ENCODE assay signal across 19 mouse cellular contexts in the genomic region with DNA sequence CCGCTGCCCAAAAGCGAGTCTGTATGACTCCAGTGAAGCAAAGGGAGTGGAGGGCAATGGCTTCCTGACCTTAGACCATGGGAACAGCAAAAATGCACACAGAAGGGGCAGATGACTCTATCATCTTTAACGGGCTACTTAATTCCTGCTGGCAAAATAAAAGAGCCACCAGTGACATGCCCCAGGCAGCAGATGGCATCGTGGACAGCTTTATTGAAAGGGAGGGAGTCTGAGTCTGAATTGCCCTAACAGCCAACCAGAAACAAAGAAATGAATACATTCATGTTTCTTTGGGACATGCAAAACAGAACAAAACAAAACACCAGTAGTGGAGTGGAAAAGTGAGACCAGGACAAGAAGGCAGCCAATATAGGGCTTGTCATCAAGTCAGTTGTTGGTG.
A peak's percentile ranks its signal among the peaks of the same experiment; 100 is the strongest.
DNase-seq lines count a peak whose midpoint lies in the region; ATAC-seq and TF ChIP-seq lines count a peak whose summit lies in the region.
"Had no signal": no experiment of that assay in that cellular context is flagged by ENCODE, and none has a peak within 500 bp of the region (broad histone marks: within the 10 kb centered on the region; RNA-seq: fewer than 3 reads in every experiment).

No protein-coding gene starts in this region.

- H3K36me3 ChIP-seq in intestine, postnatal 0 days (ENCODE audit: control insufficient read depth, insufficient read depth), result no peaks in the 10 kb centered on the region
- H3K36me3 ChIP-seq in intestine, embryonic 16.5 days (ENCODE audit: control insufficient read depth, insufficient read depth, low read length), result no peaks in the 10 kb centered on the region
- H3K36me3 ChIP-seq: embryonic facial prominence, embryonic 13.5 days; heart, embryonic 10.5 days; limb, embryonic 12.5 days; midbrain, embryonic 12.5 days had no signal

- no peaks in the 10 kb centered on the region for H3K4me1 ChIP-seq in intestine, postnatal 0 days (replicated peaks; ENCODE audit: control insufficient read depth, insufficient read depth, low read length)
- no peaks in the 10 kb centered on the region for H3K4me1 ChIP-seq in intestine, embryonic 16.5 days (ENCODE audit: control insufficient read depth, insufficient read depth, low read length)
- H3K4me1 ChIP-seq: heart, embryonic 10.5 days; limb, embryonic 12.5 days; midbrain, embryonic 12.5 days had no signal

- no peak overlapping the region for H3K4me2 ChIP-seq in intestine, postnatal 0 days (replicated peaks; ENCODE audit: low read depth)
- no peak overlapping the region for H3K4me2 ChIP-seq in intestine, embryonic 16.5 days (ENCODE audit: low read depth, low read length)
- H3K4me2 ChIP-seq: embryonic facial prominence, embryonic 13.5 days; limb, embryonic 12.5 days; midbrain, embryonic 12.5 days had no signal

- peak; percentile 26; the same call in 1 of the 2 replicates for TF ChIP-seq CTCF in intestine, postnatal 0 days (IDR thresholded peaks at IDR 0.05; ENCODE audit: low read depth)

- DNase-seq in cerebellum, postnatal 10 days, result peak; percentile 34 to 37
- DNase-seq in cerebellum, postnatal 4 days (ENCODE audit: low spot score in 2 of 2), result no peak
- DNase-seq in lung, postnatal 10 days, result peak; percentile 7
- DNase-seq in lung, postnatal 4 days, result no peak
- peak; percentile 3 for DNase-seq in retina, postnatal 7 days (ENCODE audit: low read depth, low spot score)
- DNase-seq: gastrocnemius, postnatal 14 days; right cerebral cortex, adult 18-20 months; thymus, adult 2 months had no signal

- no peak overlapping the region for H3K27ac ChIP-seq in intestine, postnatal 0 days (ENCODE audit: low read depth, low read length)
- H3K27ac ChIP-seq in intestine, embryonic 16.5 days (ENCODE audit: low read length), result no peak overlapping the region
- H3K27ac ChIP-seq: embryonic facial prominence, embryonic 13.5 days; heart, embryonic 10.5 days; left cerebral cortex, adult 2 months; limb, embryonic 12.5 days; liver, embryonic 14.5 days; macrophage; midbrain, embryonic 12.5 days had no signal

- H3K9ac ChIP-seq in intestine, postnatal 0 days (ENCODE audit: low read depth, low read length), result no peak overlapping the region
- no peak overlapping the region for H3K9ac ChIP-seq in intestine, embryonic 16.5 days (ENCODE audit: low read depth, low read length)
- H3K9ac ChIP-seq: embryonic facial prominence, embryonic 13.5 days; limb, embryonic 12.5 days; liver, embryonic 14.5 days; midbrain, embryonic 12.5 days had no signal

- no peak for ATAC-seq in intestine, postnatal 0 days
- ATAC-seq in intestine, embryonic 16.5 days, result no peak
- no peak for ATAC-seq in inflammation-experienced regulatory T-cells, adult 6 months
- ATAC-seq: activated CD4-positive, CD25-positive, alpha-beta regulatory T cell, adult 4 months had no signal

- H3K27me3 ChIP-seq in intestine, postnatal 0 days (replicated peaks; ENCODE audit: control insufficient read depth, insufficient read depth, low read length), result no peaks in the 10 kb centered on the region
- H3K27me3 ChIP-seq in intestine, embryonic 16.5 days (replicated peaks; ENCODE audit: control insufficient read depth, insufficient read depth, low read length), result peaks cover 7% of the 10 kb centered on the region

- WGBS in intestine, postnatal 0 days, result 81% methylated on average over 4 of the region's 4 CpGs
- WGBS in intestine, embryonic 16.5 days, result 75% methylated on average over 4 of the region's 4 CpGs

- no peak overlapping the region for H3K4me3 ChIP-seq in intestine, postnatal 0 days (ENCODE audit: low read depth, low read length)
- no peak overlapping the region for H3K4me3 ChIP-seq in intestine, embryonic 16.5 days (ENCODE audit: low read length)
- H3K4me3 ChIP-seq: embryonic facial prominence, embryonic 13.5 days; heart, embryonic 10.5 days; left cerebral cortex, adult 2 months; limb, embryonic 12.5 days; midbrain, embryonic 12.5 days had no signal

- 0 out of 2 replicates have a peak, but pooled peaks cover 3% of the 10 kb centered on the region for H3K9me3 ChIP-seq in intestine, postnatal 0 days (ENCODE audit: control insufficient read depth)
- 0 out of 2 replicates have a peak, but pooled peaks cover 6% of the 10 kb centered on the region for H3K9me3 ChIP-seq in intestine, embryonic 16.5 days (ENCODE audit: control insufficient read depth, low read length)
- H3K9me3 ChIP-seq: embryonic facial prominence, embryonic 13.5 days; heart, embryonic 10.5 days; midbrain, embryonic 12.5 days had no signal

Comparison
In these comparisons a context has a peak if more than half of its experiments do, and no peak if none do; other contexts are left out.
1. DNase-seq: peak in cerebellum, postnatal 10 days (2 of 2), lung, postnatal 10 days (single experiment) and retina, postnatal 7 days (single experiment); none in cerebellum, postnatal 4 days (0 of 2) and lung, postnatal 4 days (0 of 2).